Mouse (Mus musculus): Measurements from ENCODE around the gene Safb2. TPM values are rescaled to one million over a fixed set of nuclear protein-coding genes. Genes with fewer than 3 reads are reported as not detected.
"Not testable (repeated sequence)": the region's sequence is repeated elsewhere in the genome, so short reads cannot be mapped to it uniquely, and the experiment has no call there.

The Safb2 gene
- polyA plus RNA-seq, 1 experiment from 2014 or later = 75.5 TPM

DNA sequence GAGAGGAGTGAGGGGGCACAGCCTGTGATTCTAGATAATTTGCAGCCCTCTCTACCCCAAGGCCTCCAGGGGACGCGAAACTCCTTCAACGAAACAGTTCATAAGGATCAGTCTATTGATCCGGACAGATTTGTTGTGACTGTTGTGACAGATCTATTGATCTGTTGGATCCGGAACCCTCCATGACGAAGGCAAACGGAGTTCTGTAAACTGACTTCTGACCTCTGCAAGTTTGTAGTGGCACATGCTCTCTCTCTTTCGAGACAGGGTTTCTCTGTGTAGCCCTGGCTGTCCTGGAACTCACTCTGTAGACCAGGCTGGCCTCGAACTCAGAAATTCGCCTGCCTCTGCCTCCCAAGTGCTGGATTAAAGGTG is 28.2 kb upstream of the Safb2 start:
- DNase-seq (ENCODE audit: low spot score); ATAC-seq (replicated peaks; ENCODE audit: low FRiP score); H3K9me3 ChIP-seq (ENCODE audit: control insufficient read depth, low read length); H3K27me3 ChIP-seq (replicated peaks; ENCODE audit: control insufficient read depth, insufficient read depth, low read length): not testable (repeated sequence)
- WGBS = 62% methylated on average over 10 of the region's 10 CpGs
- Histone ChIP-seq H3K36me3 (ENCODE audit: control insufficient read depth, insufficient read depth, low read length) (peaks cover 38% of the 10 kb centered on the region), H3K4me1 (replicated peaks; ENCODE audit: control insufficient read depth, insufficient read depth, low read length) (peaks cover 39% of the 10 kb centered on the region), H3K9ac (ENCODE audit: low read depth, low read length) (peak overlapping the region; percentile 41), H3K27ac (ENCODE audit: low read depth, low read length) (peak overlapping the region; percentile 91), H3K4me2 (peak overlapping the region; percentile 99), H3K4me3 (ENCODE audit: low read depth, low read length) (peak overlapping the region; percentile 82)

DNA sequence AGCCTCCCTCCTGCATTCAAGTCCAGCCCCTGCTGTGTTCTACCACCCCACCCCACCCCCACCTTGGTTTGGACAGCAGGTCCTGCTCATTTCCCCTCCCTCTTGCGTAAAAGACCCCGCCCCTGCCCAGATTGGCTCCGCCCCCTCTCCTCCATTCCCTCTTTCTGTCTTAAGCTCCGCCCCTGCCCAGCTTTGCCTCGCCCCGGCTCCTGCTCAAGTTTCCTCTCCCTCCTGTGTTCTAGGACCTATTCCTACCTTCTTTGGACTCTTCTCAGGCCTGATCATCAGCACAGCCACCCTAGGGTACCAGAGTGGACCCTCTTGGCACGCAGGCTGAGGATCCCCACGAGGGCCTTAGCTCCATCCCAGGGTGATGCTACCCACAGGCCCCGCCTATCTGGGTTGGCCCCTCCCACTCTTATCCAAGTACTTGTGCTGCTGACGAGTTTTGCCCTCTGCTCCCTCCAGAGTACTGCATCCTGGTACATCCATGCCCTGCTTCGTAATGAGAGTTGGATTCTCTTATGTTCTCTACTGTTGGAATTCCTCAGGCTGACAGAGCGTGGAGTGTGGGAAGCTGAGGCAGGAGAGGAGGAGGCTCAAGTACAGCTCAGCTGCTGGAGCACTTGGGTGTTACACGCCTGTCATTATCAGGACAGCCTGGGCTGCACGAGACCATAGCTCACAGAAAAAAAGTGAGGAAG is 27.6 kb upstream of the Safb2 start:
- Histone ChIP-seq H3K9ac (ENCODE audit: low read depth, low read length) (peak overlapping the region; percentile 41; the same call in 1 of the 2 replicates), H3K27me3 (replicated peaks; ENCODE audit: control insufficient read depth, insufficient read depth, low read length) (no peaks in the 10 kb centered on the region), H3K4me3 (ENCODE audit: low read depth, low read length) (peak overlapping the region; percentile 42), H3K36me3 (ENCODE audit: control insufficient read depth, insufficient read depth, low read length) (peaks cover 33% of the 10 kb centered on the region), H3K4me1 (replicated peaks; ENCODE audit: control insufficient read depth, insufficient read depth, low read length) (peaks cover 39% of the 10 kb centered on the region), H3K9me3 (ENCODE audit: control insufficient read depth, low read length) (no peaks in the 10 kb centered on the region), H3K27ac (ENCODE audit: low read depth, low read length) (peak overlapping the region; percentile 91), H3K4me2 (peak overlapping the region; percentile 99)
- DNase-seq (ENCODE audit: low spot score) = peak; percentile 86
- ATAC-seq (replicated peaks; ENCODE audit: low FRiP score) = peak; percentile 56
- WGBS = 11% methylated on average over 14 of the region's 14 CpGs

DNA sequence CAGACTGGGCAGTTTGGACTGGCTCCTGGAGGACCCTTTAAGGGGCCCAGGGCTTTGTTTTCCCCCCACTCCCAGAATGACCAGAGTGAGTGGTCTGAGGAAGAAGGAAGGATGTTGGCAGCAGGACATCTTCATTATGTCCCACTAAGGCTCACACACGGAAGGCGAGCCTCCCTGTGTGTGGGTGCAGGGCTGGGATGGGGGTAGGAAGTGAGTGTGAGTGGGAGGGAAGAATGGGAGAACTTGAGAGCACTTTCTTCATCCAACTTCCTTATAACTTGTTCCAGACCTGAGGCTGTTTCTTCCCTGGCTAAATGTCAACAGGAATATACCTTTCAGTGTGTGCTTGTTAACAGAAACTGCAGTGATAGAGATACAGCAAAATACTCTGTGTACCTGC is 26.9 kb upstream of the Safb2 start:
- no peak for DNase-seq (ENCODE audit: low spot score)
- Histone ChIP-seq H3K27me3 (replicated peaks; ENCODE audit: control insufficient read depth, insufficient read depth, low read length) (no peaks in the 10 kb centered on the region), H3K27ac (ENCODE audit: low read depth, low read length) (peak overlapping the region; percentile 91; the same call in 1 of the 2 replicates), H3K4me2 (peak overlapping the region; percentile 99), H3K36me3 (ENCODE audit: control insufficient read depth, insufficient read depth, low read length) (peaks cover 33% of the 10 kb centered on the region), H3K9ac (ENCODE audit: low read depth, low read length) (0 out of 2 replicates have a peak overlapping the region, but pooled peaks have one; percentile 14), H3K9me3 (ENCODE audit: control insufficient read depth, low read length) (no peaks in the 10 kb centered on the region), H3K4me1 (replicated peaks; ENCODE audit: control insufficient read depth, insufficient read depth, low read length) (peaks cover 39% of the 10 kb centered on the region), H3K4me3 (ENCODE audit: low read depth, low read length) (0 out of 2 replicates have a peak overlapping the region, but pooled peaks have one; percentile 42)
- no peak for ATAC-seq (replicated peaks; ENCODE audit: low FRiP score)
- WGBS = 67% methylated on average over 2 of the region's 2 CpGs

DNA sequence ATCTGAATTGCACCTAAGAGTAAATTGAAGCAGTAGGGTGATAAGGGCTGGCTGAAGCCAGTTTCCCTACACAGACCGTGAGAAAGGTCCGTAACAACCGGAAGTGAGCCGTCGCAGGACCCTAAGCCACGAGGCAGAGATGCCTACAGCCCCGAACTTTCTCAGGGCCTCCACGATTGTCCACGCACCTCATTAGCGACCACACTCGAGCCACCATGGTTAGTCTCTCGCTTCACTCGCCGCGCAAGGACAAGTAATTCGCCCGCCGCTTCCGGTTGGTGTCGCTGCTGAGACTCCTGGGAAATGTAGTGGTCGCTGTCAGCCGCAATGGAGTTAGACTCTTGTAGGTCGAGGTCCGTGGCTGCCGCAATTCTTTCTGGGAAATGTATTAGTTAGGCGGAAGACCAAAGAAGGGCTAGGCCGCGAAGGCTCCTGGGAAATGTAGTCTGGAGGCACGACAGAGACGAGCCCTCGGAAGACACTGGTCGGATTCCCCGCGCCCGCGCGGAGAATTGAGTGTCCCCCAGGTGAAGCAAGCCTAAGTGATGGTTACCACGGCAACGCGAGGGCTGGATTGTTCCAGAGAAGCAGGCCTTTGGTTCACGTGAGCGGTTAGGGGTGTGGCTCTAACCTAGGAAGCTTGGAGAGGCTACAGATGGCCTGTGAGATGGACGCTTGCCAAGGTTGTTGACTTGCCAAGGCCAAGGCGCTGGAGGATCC is 25.2 kb upstream of the Safb2 start, which contains the start of gene 2410015M20Rik:
TSS of gene 2410015M20Rik (minus strand) at position 320 of the 720 bp plus-strand sequence.
- Histone ChIP-seq H3K36me3 (ENCODE audit: control insufficient read depth, insufficient read depth, low read length) (peaks cover 33% of the 10 kb centered on the region), H3K9ac (ENCODE audit: low read depth, low read length) (peak within 1 kb of the TSS; percentile 88), H3K4me2 (peak within 1 kb of the TSS; percentile 81), H3K4me1 (replicated peaks; ENCODE audit: control insufficient read depth, insufficient read depth, low read length) (peaks cover 30% of the 10 kb centered on the region), H3K9me3 (ENCODE audit: control insufficient read depth, low read length) (no peaks in the 10 kb centered on the region), H3K4me3 (ENCODE audit: low read depth, low read length) (peak within 1 kb of the TSS; percentile 77), H3K27ac (ENCODE audit: low read depth, low read length) (peak within 1 kb of the TSS; percentile 88), H3K27me3 (replicated peaks; ENCODE audit: control insufficient read depth, insufficient read depth, low read length) (no peaks in the 10 kb centered on the region)
- DNase-seq (ENCODE audit: low spot score) (peak; percentile 92), ATAC-seq (replicated peaks; ENCODE audit: low FRiP score) (peak; percentile 79)
- under 1% methylated on average over 44 of the region's 44 CpGs for WGBS

DNA sequence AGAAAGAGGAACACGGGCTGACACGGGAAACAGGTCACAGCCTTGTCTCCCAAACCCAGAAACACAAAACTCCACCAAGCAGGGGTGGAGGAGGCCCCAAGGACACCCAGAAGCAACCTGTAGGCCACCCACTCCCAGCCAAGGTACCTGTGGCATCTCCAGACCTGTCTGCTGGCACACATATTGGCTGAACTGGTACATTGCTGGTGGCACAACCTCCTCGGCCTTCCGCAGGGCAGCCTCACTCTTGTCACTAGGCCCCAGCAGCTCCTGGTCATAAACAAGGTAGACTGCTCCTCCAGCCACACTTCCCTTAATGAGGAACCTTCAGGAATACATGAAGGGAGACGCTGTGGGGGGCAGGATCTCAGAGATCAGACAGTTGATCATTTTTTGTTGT is 24.3 kb upstream of the Safb2 start:
- peak overlapping the region; percentile 88 for H3K9ac ChIP-seq (ENCODE audit: low read depth, low read length)
- peaks cover 28% of the 10 kb centered on the region for H3K4me1 ChIP-seq (replicated peaks; ENCODE audit: control insufficient read depth, insufficient read depth, low read length)
- 39% methylated on average over 5 of the region's 5 CpGs for WGBS
- H3K4me2 ChIP-seq = peak overlapping the region; percentile 81
- DNase-seq (ENCODE audit: low spot score) = no peak
- ATAC-seq (replicated peaks; ENCODE audit: low FRiP score) = no peak
- H3K4me3 ChIP-seq (ENCODE audit: low read depth, low read length) = peak overlapping the region; percentile 77
- no peaks in the 10 kb centered on the region for H3K9me3 ChIP-seq (ENCODE audit: control insufficient read depth, low read length)
- peak overlapping the region; percentile 88 for H3K27ac ChIP-seq (ENCODE audit: low read depth, low read length)
- H3K27me3 ChIP-seq (replicated peaks; ENCODE audit: control insufficient read depth, insufficient read depth, low read length) = no peaks in the 10 kb centered on the region
- H3K36me3 ChIP-seq (ENCODE audit: control insufficient read depth, insufficient read depth, low read length) = peaks cover 36% of the 10 kb centered on the region

DNA sequence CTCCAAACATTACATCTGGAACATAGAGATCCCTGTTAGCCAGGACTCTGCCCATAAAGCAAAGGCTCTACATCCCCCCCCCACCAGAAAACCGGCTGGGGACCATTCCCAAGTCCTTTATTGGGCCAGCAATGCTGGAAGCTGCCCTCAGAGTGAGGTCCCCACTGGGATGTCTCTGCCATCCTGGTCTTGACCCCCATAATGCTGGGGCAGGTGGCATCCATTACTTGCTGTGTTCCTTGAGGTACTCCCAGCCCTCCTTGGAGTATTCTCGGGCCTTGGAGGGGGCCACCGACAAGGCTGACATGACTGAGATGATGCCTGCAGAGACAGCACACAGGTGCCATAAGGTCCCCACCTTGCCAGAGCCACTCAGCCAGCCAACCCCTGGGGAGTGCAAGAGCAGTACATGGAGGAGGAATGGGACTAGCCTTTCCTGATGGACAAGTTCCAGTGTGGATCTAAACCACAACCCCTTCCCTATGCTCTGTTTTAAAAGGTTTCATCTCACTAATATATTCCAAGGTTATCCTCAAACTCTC is 23.2 kb upstream of the Safb2 start:
- no peak for DNase-seq (ENCODE audit: low spot score)
- Histone ChIP-seq H3K27ac (ENCODE audit: low read depth, low read length) (no peak overlapping the region), H3K9ac (ENCODE audit: low read depth, low read length) (no peak overlapping the region), H3K4me3 (ENCODE audit: low read depth, low read length) (peak overlapping the region; percentile 15; the same call in 1 of the 2 replicates), H3K27me3 (replicated peaks; ENCODE audit: control insufficient read depth, insufficient read depth, low read length) (no peaks in the 10 kb centered on the region), H3K9me3 (ENCODE audit: control insufficient read depth, low read length) (no peaks in the 10 kb centered on the region), H3K4me1 (replicated peaks; ENCODE audit: control insufficient read depth, insufficient read depth, low read length) (peaks cover 24% of the 10 kb centered on the region), H3K36me3 (ENCODE audit: control insufficient read depth, insufficient read depth, low read length) (peaks cover 47% of the 10 kb centered on the region), H3K4me2 (peak overlapping the region; percentile 81; the same call in 1 of the 2 replicates)
- ATAC-seq (replicated peaks; ENCODE audit: low FRiP score) = no peak
- WGBS = 69% methylated on average over 3 of the region's 3 CpGs

DNA sequence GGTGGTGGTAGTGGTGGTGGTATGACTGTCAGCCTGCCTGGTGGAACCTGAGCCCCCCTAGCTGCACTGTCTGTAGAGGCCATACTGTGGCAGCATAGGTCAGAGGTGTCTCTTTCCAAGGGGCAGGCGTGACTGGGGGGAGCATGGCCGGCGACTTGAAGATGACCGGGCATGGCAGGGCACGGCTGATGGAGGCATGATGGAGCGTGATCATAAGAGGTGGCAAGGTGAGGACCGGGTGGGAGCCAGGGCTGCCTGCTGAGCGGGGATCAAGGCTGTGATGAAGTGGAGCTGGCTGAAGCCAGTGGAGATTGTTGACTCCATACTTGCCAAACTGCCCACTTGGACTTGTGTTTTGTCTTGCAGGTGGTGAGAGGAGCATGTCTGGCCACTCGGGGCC is 21.0 kb upstream of the Safb2 start:
- H3K36me3 ChIP-seq (ENCODE audit: control insufficient read depth, insufficient read depth, low read length) = peaks cover 64% of the 10 kb centered on the region
- no peak overlapping the region for H3K4me2 ChIP-seq
- ATAC-seq (replicated peaks; ENCODE audit: low FRiP score) (no peak), DNase-seq (ENCODE audit: low spot score) (no peak)
- H3K9me3 ChIP-seq (ENCODE audit: control insufficient read depth, low read length) = no peaks in the 10 kb centered on the region
- peaks cover 7% of the 10 kb centered on the region for H3K4me1 ChIP-seq (replicated peaks; ENCODE audit: control insufficient read depth, insufficient read depth, low read length)
- no peak overlapping the region for H3K9ac ChIP-seq (ENCODE audit: low read depth, low read length)
- no peak overlapping the region for H3K27ac ChIP-seq (ENCODE audit: low read depth, low read length)
- H3K27me3 ChIP-seq (replicated peaks; ENCODE audit: control insufficient read depth, insufficient read depth, low read length) = no peaks in the 10 kb centered on the region
- 92% methylated on average over 9 of the region's 9 CpGs for WGBS
- H3K4me3 ChIP-seq (ENCODE audit: low read depth, low read length) = no peak overlapping the region

DNA sequence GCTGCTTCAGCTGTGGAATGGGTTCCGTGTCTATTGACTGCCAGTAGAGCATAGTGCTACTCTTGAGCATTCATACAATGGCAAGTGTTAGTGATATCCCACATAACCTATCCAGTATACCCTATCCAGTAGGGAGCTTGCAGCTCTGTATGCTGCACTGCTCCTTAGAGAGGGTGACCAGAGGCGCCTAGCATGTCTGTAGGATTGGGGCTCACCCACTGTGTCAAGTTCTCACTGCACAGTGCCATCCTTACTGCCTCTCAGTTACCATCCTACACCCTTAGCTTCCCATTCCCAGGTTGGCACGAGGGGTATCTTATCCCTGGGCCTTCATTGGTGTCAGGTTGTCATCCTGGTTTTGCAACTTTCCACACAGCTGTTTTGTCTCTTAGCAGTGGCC is 20.0 kb upstream of the Safb2 start:
- Histone ChIP-seq H3K4me2 (no peak overlapping the region), H3K4me3 (ENCODE audit: low read depth, low read length) (no peak overlapping the region)
- 86% methylated on average over 3 of the region's 3 CpGs for WGBS

More for the DNA sequence above, 20.0 kb upstream of the Safb2 start:
- no peak for ATAC-seq (replicated peaks; ENCODE audit: low FRiP score)
- no peak for DNase-seq (ENCODE audit: low spot score)
- Histone ChIP-seq H3K9me3 (ENCODE audit: control insufficient read depth, low read length) (no peaks in the 10 kb centered on the region), H3K36me3 (ENCODE audit: control insufficient read depth, insufficient read depth, low read length) (peaks cover 74% of the 10 kb centered on the region), H3K4me1 (replicated peaks; ENCODE audit: control insufficient read depth, insufficient read depth, low read length) (peaks cover 7% of the 10 kb centered on the region), H3K27ac (ENCODE audit: low read depth, low read length) (no peak overlapping the region), H3K27me3 (replicated peaks; ENCODE audit: control insufficient read depth, insufficient read depth, low read length) (no peaks in the 10 kb centered on the region), H3K9ac (ENCODE audit: low read depth, low read length) (no peak overlapping the region)

Data from liver, embryonic 11.5 days (tissue).